Mouse (Mus musculus): Measurements from ENCODE around the gene B020031M17Rik. TPM values are rescaled to one million over a fixed set of nuclear protein-coding genes. Genes with fewer than 3 reads are reported as not detected.
"Not testable (repeated sequence)": the region's sequence is repeated elsewhere in the genome, so short reads cannot be mapped to it uniquely, and the experiment has no call there.

B020031M17Rik gene
- total RNA-seq (2021): not detected
- long read RNA-seq, experiment 1: 0 reads
- long read RNA-seq, experiment 2: 0 reads

GRCm38 (mm10) chr13:119950706-119951105 lies at the start of gene B020031M17Rik:
TSS of gene B020031M17Rik (minus strand) at chr13:119950806.
- DNase-seq: not testable (repeated sequence)

DNA sequence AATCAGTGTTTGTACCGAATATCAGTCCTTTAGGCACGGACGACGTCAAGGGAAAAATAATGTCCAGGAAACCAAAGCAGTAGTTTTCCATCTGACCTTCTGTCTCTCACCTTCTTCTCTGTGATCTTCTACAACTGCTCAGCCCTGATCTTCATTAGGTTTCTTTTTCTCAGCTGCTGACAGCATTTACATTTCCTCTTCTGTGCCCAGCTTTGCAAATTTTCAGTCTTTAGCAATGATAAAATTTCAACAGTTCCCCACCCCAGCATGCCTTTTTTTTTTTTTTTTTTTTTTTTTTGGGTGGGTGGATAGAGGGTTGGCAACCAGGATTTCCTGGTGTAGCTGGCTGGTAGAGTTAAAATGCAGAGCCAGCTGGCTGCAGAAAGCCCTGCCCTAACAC lies 48.6 kb upstream of the B020031M17Rik start:
- not testable (repeated sequence) for DNase-seq

GRCm38 (mm10) chr13:119998442-119999086 lies 48.0 kb upstream of the B020031M17Rik start:
- DNase-seq: not testable (repeated sequence)

GRCm38 (mm10) chr13:119991917-119992496 lies 41.4 kb upstream of the B020031M17Rik start:
- not testable (repeated sequence) for DNase-seq

GRCm38 (mm10) chr13:119991264-119991663 lies 40.7 kb upstream of the B020031M17Rik start:
- not testable (repeated sequence) for DNase-seq

DNA sequence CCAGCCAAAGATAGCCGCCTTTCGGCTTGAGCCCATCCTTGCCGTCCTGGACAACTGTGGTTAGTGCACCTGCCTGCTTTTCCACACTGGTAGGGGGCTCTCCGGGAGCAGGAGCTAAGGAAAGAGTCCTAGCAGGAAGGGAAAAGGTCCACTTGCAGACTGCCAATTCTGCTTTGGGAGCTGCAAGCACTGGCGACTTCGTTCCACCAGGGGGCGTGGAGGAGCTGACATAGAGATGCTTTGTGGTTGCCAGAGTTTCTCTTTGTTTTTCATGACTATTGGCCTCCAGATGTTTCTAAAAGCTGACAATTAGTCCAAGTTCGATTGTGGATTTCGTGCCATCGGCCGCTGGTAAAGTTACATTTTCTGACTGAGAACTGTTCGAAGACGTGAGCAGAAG lies 18.6 kb upstream of the B020031M17Rik start:
- DNase-seq: not testable (repeated sequence)

GRCm38 (mm10) chr13:119968193-119968592 lies 17.6 kb upstream of the B020031M17Rik start:
- not testable (repeated sequence) for DNase-seq

- DNase-seq: peak; percentile 5
These were observed 15.4 kb upstream of the B020031M17Rik start for GRCm38 (mm10) chr13:119965968-119966367.

GRCm38 (mm10) chr13:119965302-119965952 lies 14.8 kb upstream of the B020031M17Rik start:
- not testable (repeated sequence) for DNase-seq

- not testable (repeated sequence) for DNase-seq
These were observed 12.2 kb upstream of the B020031M17Rik start for GRCm38 (mm10) chr13:119962856-119963255.

DNA sequence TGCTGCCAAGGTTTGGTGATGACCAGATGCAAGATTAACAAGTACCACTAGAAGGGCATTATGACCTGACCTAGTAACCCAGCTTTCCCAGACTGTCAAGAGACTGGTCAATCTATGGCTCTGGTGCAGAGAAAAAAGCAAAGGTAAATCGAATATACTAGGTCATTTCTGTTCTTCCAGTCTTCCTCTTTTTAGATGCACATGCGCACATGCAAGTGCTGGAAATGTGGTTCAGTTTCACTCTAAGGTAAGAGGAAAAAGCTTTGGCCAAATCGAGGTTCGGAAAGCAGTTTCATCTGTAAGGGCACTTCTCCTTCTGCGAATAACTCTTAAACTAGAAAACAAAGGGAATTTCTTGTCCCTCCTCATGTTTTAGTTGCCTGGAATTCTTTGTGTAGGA lies 5.0 kb upstream of the B020031M17Rik start:
- not testable (repeated sequence) for DNase-seq

GRCm38 (mm10) chr13:119955089-119955488 lies 4.5 kb upstream of the B020031M17Rik start:
- not testable (repeated sequence) for DNase-seq

DNA sequence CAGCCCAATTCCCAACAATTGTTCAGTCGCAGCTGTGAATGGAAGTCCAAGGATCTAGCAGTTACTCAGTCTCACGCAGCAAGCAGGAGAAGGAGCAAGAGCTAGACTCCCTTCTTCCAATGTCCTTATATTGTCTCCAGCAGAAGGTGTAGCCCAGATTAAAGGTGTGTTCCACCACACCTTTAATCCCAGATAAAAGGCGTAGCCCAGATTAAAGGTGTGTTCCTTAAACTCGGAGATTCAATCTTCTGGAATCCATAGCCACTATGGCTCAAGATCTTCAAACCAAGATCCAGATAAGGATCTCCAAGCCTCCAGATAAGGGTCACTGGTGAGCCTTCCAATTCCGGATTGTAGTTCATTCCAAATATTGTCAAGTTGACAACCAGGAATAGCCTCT lies 21.4 kb downstream of the B020031M17Rik start, which contains the start of gene Gm21761:
Gm21761 (minus strand) TSS at position 101 of the 400 bp plus-strand sequence.
- not testable (repeated sequence) for DNase-seq

GRCm38 (mm10) chr13:119924597-119925340 lies 25.8 kb downstream of the B020031M17Rik start:
- DNase-seq: not testable (repeated sequence)

GRCm38 (mm10) chr13:119916966-119917722 lies 33.5 kb downstream of the B020031M17Rik start:
- not testable (repeated sequence) for DNase-seq

- DNase-seq: not testable (repeated sequence)
These were observed 34.2 kb downstream of the B020031M17Rik start for GRCm38 (mm10) chr13:119916449-119916848.

Other genes with a start within 250 kb of the B020031M17Rik start
- gene Nim1k, start 194.9 kb downstream of the B020031M17Rik start, total RNA-seq (2021): 1 to 10 TPM; 1.1 to 1.3 TPM
- gene Zfp131, start 159.9 kb downstream of the B020031M17Rik start, total RNA-seq (2021): 10 to 100 TPM; 17.4 to 18.4 TPM
- not detected for gene AF067063, start 120.6 kb downstream of the B020031M17Rik start, total RNA-seq (2021)
- not detected for gene D13Ertd608e, start 114.8 kb downstream of the B020031M17Rik start, total RNA-seq (2021)
- gene Tcstv1, start 56.0 kb downstream of the B020031M17Rik start, total RNA-seq (2021): not detected
- not detected for gene Gm21761, start 21.5 kb downstream of the B020031M17Rik start, total RNA-seq (2021)
- gene Gm36079, start 76.2 kb upstream of the B020031M17Rik start, total RNA-seq (2021): not detected
- gene Gm21188, start 101.4 kb upstream of the B020031M17Rik start, total RNA-seq (2021): under 1 TPM in 1 of 2 experiments, not detected in 1; 0.16 TPM
- gene Gm20767, start 189.4 kb upstream of the B020031M17Rik start, total RNA-seq (2021): not detected
- gene Gm21818, start 221.6 kb upstream of the B020031M17Rik start, total RNA-seq (2021): not detected

Measured in gastrocnemius, postnatal 25 days (tissue).